Mouse (Mus musculus): ENCODE results near the gene 3110009E18Rik. TPM values are rescaled to one million over a fixed set of nuclear protein-coding genes. Genes with fewer than 3 reads are reported as not detected.

Gene 3110009E18Rik
- polyA plus RNA-seq, 1 experiment from 2014 or later: 17.3 TPM

DNA sequence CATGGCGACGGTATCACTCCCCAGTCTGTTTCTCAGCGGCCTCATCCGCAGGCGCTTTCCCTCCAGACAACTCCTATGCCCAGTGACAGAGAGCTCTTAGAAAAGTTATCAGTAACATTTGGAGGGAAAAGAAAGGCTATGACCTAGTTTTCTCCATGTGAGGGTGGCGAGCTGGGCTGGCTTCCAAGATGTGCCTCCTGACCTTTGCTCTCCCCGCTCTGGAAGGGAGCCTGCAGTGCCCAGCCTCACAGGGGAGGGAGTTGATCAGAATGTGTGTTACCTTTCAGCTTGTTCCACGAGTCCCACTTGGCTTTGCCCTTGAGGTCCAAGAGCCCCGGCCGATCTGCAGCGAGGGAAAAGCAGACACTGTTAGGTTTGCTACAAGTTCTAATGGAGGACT, 4.9 kb upstream of the 3110009E18Rik start:
- peak overlapping the region; percentile 71 for H3K27ac ChIP-seq (ENCODE audit: low read depth, low read length)
- peaks cover 15% of the 10 kb centered on the region; the same call in 1 of the 2 replicates for H3K36me3 ChIP-seq (ENCODE audit: control insufficient read depth, insufficient read depth, low read length)
- H3K4me2 ChIP-seq (ENCODE audit: low read depth, low read length): peak overlapping the region; percentile 19; the same call in 1 of the 2 replicates
- no peak overlapping the region for H3K9ac ChIP-seq (replicated peaks; ENCODE audit: low read depth, low read length)
- H3K9me3 ChIP-seq (ENCODE audit: control insufficient read depth, low read length): no peaks in the 10 kb centered on the region
- WGBS: 56% methylated on average over 11 of the region's 11 CpGs
- ATAC-seq (ENCODE audit: low read depth): no peak
- no peak overlapping the region for H3K4me3 ChIP-seq (ENCODE audit: low read depth, low read length)
- H3K27me3 ChIP-seq (ENCODE audit: control insufficient read depth, insufficient read depth, low read length): no peaks in the 10 kb centered on the region
- peaks cover 7% of the 10 kb centered on the region; the same call in 1 of the 2 replicates for H3K4me1 ChIP-seq (ENCODE audit: control insufficient read depth, insufficient read depth, low read length)

DNA sequence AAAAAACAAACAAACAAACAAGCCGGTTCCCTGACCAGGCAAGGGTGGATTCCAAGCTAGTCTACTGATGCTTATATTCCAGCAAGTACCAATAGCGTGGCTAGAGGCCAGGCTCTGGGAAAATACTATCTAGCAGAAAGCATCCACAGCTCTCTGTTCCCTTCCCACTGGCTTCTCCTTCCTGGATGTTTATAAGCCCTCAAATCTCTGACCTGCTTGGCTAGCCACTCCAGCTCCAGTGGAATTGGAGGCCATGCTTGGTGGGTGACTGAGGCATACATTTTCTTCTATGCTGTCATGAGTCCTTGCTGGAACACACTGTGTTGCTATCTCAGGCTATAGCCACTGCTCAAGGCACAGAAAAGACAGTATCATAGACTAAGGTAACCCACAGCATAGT, 2.1 kb upstream of the 3110009E18Rik start:
- 76% methylated on average over 2 of the region's 2 CpGs for WGBS
- Histone ChIP-seq H3K4me2 (ENCODE audit: low read depth, low read length) (peak overlapping the region; percentile 75), H3K27me3 (ENCODE audit: control insufficient read depth, insufficient read depth, low read length) (no peaks in the 10 kb centered on the region), H3K9ac (replicated peaks; ENCODE audit: low read depth, low read length) (peak overlapping the region; percentile 59), H3K9me3 (ENCODE audit: control insufficient read depth, low read length) (no peaks in the 10 kb centered on the region), H3K4me3 (ENCODE audit: low read depth, low read length) (peak overlapping the region; percentile 44), H3K4me1 (ENCODE audit: control insufficient read depth, insufficient read depth, low read length) (peaks cover 7% of the 10 kb centered on the region; the same call in 1 of the 2 replicates), H3K27ac (ENCODE audit: low read depth, low read length) (peak overlapping the region; percentile 61; the same call in 1 of the 2 replicates), H3K36me3 (ENCODE audit: control insufficient read depth, insufficient read depth, low read length) (peaks cover 12% of the 10 kb centered on the region; the same call in 1 of the 2 replicates)
- no peak for ATAC-seq (ENCODE audit: low read depth)

DNA sequence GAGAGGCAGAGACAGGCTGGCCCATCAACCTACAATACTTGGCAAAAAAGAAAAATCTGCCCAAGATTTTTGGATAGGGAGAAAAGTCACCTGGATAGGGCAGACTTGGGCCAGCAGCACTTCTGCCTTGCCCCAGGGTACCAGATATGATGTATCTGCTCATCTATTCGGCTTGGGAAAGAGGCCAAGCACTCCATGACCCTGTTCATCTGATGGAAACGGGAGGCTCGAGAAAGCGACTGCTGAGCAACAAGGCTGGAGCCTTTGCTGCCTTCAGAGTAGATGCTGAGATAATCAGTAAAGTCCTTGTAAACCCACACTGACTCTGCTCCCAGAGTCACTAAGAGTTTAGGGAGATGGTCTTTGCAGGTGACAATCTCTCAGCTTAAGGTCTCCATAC, 1.6 kb upstream of the 3110009E18Rik start:
- H3K9me3 ChIP-seq (ENCODE audit: control insufficient read depth, low read length): no peaks in the 10 kb centered on the region
- peak overlapping the region; percentile 59 for H3K9ac ChIP-seq (replicated peaks; ENCODE audit: low read depth, low read length)
- peak overlapping the region; percentile 75 for H3K4me2 ChIP-seq (ENCODE audit: low read depth, low read length)
- H3K36me3 ChIP-seq (ENCODE audit: control insufficient read depth, insufficient read depth, low read length): peaks cover 8% of the 10 kb centered on the region; the same call in 1 of the 2 replicates
- H3K27ac ChIP-seq (ENCODE audit: low read depth, low read length): peak overlapping the region; percentile 61; the same call in 1 of the 2 replicates
- H3K4me3 ChIP-seq (ENCODE audit: low read depth, low read length): peak overlapping the region; percentile 44
- 73% methylated on average over 4 of the region's 4 CpGs for WGBS
- H3K4me1 ChIP-seq (ENCODE audit: control insufficient read depth, insufficient read depth, low read length): peaks cover 7% of the 10 kb centered on the region; the same call in 1 of the 2 replicates
- ATAC-seq (ENCODE audit: low read depth): no peak
- H3K27me3 ChIP-seq (ENCODE audit: control insufficient read depth, insufficient read depth, low read length): no peaks in the 10 kb centered on the region

DNA sequence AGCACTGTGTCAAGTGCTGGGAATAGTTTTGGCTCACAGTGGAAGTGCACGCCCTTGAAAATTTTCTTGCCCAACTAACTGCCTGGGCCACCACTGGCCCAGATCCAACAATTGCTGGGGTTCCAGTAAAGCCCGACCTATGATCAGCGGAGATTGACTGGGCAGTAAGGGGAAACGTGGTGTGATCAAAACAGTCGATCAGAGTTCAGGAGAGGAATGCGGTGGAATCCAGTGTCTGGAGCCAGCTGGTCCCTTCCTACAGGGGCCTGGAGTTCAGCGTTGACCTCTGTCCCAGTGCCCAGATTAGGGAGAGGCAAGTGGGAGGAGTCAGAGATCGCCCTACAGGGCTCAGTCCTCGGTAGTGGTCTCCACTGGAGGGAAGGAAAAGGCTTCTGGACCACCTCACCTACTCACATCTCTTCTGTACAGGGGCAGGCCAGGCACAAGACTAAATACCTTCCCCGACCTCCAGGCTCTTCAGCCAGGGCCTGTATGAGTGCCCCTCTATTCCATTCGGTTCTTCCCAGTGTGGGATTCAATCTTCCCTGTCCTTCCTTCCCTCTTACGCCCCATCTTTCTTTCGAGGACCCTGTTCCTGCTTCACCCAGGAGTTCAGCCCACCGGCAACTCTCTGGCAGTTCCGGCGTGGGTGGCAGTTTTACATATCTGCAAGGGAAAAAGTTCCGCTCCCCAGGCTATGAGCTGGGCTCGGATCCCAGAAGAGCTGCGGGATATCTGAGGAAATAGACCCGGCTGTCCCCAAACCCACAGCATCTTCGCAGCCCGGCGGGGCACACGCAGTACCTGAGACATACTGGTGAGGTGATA, 632 bp upstream of the 3110009E18Rik start:
- peak overlapping the region; percentile 44 for H3K4me3 ChIP-seq (ENCODE audit: low read depth, low read length)
- peak overlapping the region; percentile 88 for H3K27ac ChIP-seq (ENCODE audit: low read depth, low read length)
- H3K9me3 ChIP-seq (ENCODE audit: control insufficient read depth, low read length): no peaks in the 10 kb centered on the region
- peak overlapping the region; percentile 59 for H3K9ac ChIP-seq (replicated peaks; ENCODE audit: low read depth, low read length)
- WGBS: 5% methylated on average over 24 of the region's 24 CpGs
- peaks cover 3% of the 10 kb centered on the region; the same call in 1 of the 2 replicates for H3K36me3 ChIP-seq (ENCODE audit: control insufficient read depth, insufficient read depth, low read length)
- H3K4me1 ChIP-seq (ENCODE audit: control insufficient read depth, insufficient read depth, low read length): peaks cover 7% of the 10 kb centered on the region; the same call in 1 of the 2 replicates
- peak; percentile 47 for ATAC-seq (ENCODE audit: low read depth)
- peak overlapping the region; percentile 75 for H3K4me2 ChIP-seq (ENCODE audit: low read depth, low read length)
- H3K27me3 ChIP-seq (ENCODE audit: control insufficient read depth, insufficient read depth, low read length): no peaks in the 10 kb centered on the region

DNA sequence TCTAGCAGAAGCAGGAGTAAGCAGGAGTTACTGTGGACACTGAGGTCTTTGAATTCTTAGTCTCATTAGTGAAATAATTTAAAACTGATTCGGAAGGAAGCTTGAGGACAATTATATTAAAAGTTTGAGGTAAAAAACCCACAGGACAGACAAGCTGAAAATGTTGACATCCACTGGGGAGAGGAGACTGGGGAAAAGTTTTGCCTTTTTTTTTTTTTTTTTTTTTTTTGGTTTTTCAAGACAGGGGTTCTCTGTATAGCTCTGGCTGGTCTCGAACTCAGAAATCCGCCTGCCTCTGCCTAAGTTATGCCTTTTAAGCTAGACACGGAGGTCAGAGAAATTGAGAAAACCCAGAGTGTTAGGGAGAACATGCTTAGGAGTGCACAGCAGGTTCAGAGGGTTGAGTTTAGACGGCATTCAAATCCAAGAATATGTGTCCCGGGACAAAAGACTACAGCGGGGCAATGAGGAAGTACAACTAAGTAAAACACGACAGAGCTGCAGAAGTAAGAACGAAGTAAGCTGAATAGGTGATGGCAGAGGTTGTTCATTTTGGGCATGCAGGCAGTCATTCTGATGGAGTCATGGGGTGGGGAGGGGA, 1.0 kb downstream of the 3110009E18Rik start:
- Histone ChIP-seq H3K27me3 (ENCODE audit: control insufficient read depth, insufficient read depth, low read length) (no peaks in the 10 kb centered on the region), H3K36me3 (ENCODE audit: control insufficient read depth, insufficient read depth, low read length) (no peaks in the 10 kb centered on the region), H3K4me3 (ENCODE audit: low read depth, low read length) (peak overlapping the region; percentile 44), H3K27ac (ENCODE audit: low read depth, low read length) (peak overlapping the region; percentile 88; the same call in 1 of the 2 replicates), H3K4me2 (ENCODE audit: low read depth, low read length) (peak overlapping the region; percentile 75), H3K9ac (replicated peaks; ENCODE audit: low read depth, low read length) (no peak overlapping the region; the same call in 1 of the 2 replicates), H3K4me1 (ENCODE audit: control insufficient read depth, insufficient read depth, low read length) (peaks cover 7% of the 10 kb centered on the region; the same call in 1 of the 2 replicates), H3K9me3 (ENCODE audit: control insufficient read depth, low read length) (no peaks in the 10 kb centered on the region)
- 84% methylated on average over 9 of the region's 9 CpGs for WGBS
- ATAC-seq (ENCODE audit: low read depth): no peak

DNA sequence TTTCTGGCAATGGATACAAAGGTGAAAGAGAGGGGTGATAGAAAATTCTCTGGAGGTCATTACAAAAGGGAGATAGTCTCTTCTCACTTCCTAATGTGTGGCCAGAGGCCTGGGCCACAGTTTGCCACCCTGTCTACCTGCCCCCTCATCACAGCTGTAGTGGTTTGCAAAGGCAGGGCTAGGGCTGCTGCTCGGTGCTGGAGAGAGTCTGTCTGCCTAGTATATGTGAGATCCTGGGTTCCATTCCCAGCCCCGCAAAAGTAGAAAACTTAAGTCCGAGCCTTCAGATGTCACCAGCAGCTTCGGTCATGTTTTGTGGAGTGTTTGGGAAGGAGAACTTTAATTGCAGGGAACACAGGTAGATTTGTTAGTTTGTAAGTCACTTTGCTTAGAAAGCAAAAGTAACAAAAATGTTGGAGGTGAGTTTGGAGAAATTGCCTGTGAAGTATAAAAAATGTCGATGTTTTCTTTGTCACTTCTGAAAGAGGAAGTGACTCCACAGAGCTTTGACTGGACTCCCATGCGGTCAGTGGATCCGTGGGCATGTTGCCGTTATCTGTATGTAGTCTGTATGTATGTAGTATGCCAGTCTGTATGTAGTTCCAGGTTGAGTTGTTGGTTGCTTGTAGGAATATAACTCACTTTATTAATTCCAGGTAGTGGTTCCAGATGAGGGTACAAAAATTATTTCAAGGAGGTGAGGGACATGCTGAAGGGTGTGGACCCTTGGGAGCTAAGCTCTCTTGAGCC, 1.8 kb downstream of the 3110009E18Rik start:
- WGBS: 95% methylated on average over 8 of the region's 8 CpGs
- no peaks in the 10 kb centered on the region for H3K36me3 ChIP-seq (ENCODE audit: control insufficient read depth, insufficient read depth, low read length)
- H3K9me3 ChIP-seq (ENCODE audit: control insufficient read depth, low read length): no peaks in the 10 kb centered on the region
- H3K4me1 ChIP-seq (ENCODE audit: control insufficient read depth, insufficient read depth, low read length): peaks cover 7% of the 10 kb centered on the region; the same call in 1 of the 2 replicates
- H3K4me2 ChIP-seq (ENCODE audit: low read depth, low read length): no peak overlapping the region
- H3K4me3 ChIP-seq (ENCODE audit: low read depth, low read length): no peak overlapping the region
- ATAC-seq (ENCODE audit: low read depth): no peak
- no peak overlapping the region for H3K27ac ChIP-seq (ENCODE audit: low read depth, low read length)
- H3K9ac ChIP-seq (replicated peaks; ENCODE audit: low read depth, low read length): no peak overlapping the region
- H3K27me3 ChIP-seq (ENCODE audit: control insufficient read depth, insufficient read depth, low read length): no peaks in the 10 kb centered on the region

DNA sequence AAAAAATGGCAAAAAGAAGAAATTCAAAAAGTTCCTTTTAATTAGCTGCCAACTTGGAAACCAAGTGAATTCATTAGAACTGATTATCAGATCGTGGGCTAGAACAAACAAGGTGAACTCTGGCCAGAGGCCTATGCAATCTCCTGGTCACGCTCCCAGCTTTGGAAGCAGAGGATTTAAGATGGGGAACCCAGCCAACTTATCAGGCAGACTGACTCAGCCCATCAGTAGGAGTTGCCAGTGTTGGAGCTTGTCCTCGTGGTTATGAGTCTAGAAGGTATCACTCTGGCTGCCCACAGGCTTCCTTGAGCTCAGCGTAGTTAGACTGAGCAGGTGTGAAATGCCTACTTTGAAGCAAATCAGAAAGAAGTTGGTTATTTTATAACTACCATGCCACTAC, 3.9 kb downstream of the 3110009E18Rik start:
- no peak overlapping the region for H3K4me2 ChIP-seq (ENCODE audit: low read depth, low read length)
- no peaks in the 10 kb centered on the region for H3K27me3 ChIP-seq (ENCODE audit: control insufficient read depth, insufficient read depth, low read length)
- peaks cover 6% of the 10 kb centered on the region; the same call in 1 of the 2 replicates for H3K4me1 ChIP-seq (ENCODE audit: control insufficient read depth, insufficient read depth, low read length)
- no peaks in the 10 kb centered on the region for H3K9me3 ChIP-seq (ENCODE audit: control insufficient read depth, low read length)
- no peak overlapping the region for H3K4me3 ChIP-seq (ENCODE audit: low read depth, low read length)
- no peak overlapping the region for H3K9ac ChIP-seq (replicated peaks; ENCODE audit: low read depth, low read length)
- no peak for ATAC-seq (ENCODE audit: low read depth)
- WGBS: 90% methylated on average over 4 of the region's 4 CpGs
- no peaks in the 10 kb centered on the region for H3K36me3 ChIP-seq (ENCODE audit: control insufficient read depth, insufficient read depth, low read length)
- H3K27ac ChIP-seq (ENCODE audit: low read depth, low read length): no peak overlapping the region

DNA sequence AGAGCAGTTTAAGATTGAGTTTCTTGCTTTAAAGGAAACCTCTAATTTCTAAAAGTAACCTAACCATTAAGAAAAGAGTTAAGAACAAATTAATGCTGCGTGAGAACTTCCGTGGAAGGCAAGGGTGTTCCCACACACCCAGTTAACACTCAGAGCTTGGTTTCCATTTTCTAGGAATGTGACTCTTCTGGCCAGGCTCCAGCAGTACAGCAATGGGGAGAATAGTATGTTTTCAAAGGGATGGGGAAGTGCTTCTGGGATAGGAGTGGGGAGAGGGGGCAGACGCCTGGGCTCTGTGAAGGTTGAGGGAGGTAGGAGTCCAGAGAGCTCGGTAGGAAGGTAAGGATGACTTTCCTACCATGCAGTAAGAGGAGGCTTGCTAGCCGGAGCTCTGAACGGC, 4.5 kb downstream of the 3110009E18Rik start:
- Histone ChIP-seq H3K4me3 (ENCODE audit: low read depth, low read length) (no peak overlapping the region), H3K27ac (ENCODE audit: low read depth, low read length) (no peak overlapping the region), H3K4me1 (ENCODE audit: control insufficient read depth, insufficient read depth, low read length) (no peaks in the 10 kb centered on the region), H3K4me2 (ENCODE audit: low read depth, low read length) (no peak overlapping the region), H3K9ac (replicated peaks; ENCODE audit: low read depth, low read length) (no peak overlapping the region), H3K36me3 (ENCODE audit: control insufficient read depth, insufficient read depth, low read length) (no peaks in the 10 kb centered on the region), H3K9me3 (ENCODE audit: control insufficient read depth, low read length) (no peaks in the 10 kb centered on the region), H3K27me3 (ENCODE audit: control insufficient read depth, insufficient read depth, low read length) (no peaks in the 10 kb centered on the region)
- ATAC-seq (ENCODE audit: low read depth): no peak
- WGBS: 82% methylated on average over 6 of the region's 6 CpGs
